Mouse (Mus musculus): ENCODE data around the gene BC030867.

The BC030867 gene

DNA sequence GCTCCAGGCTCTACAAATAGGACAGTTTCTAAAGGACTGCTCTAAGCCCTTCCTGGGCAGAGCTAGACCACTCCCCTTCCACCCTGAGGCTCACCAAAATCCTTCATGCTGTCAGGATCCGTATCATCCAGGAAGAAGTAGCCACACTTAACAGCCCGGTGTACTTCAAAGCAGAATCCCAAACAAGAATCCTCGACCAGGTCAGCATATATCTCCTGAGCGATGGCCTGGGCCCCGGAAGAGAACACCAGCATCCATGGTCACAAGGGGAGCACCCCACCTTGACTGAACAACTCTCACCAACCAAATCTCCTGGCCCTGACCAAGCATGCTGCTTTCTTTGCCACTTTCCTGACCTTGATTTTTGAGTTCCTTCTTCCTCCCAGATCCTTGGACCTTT is 45.7 kb downstream of the BC030867 start:
- no peak for DNase-seq

- DNase-seq, result no peak
These were observed 46.4 kb downstream of the BC030867 start for GRCm38 (mm10) chr11:102294887-102295597.

DNA sequence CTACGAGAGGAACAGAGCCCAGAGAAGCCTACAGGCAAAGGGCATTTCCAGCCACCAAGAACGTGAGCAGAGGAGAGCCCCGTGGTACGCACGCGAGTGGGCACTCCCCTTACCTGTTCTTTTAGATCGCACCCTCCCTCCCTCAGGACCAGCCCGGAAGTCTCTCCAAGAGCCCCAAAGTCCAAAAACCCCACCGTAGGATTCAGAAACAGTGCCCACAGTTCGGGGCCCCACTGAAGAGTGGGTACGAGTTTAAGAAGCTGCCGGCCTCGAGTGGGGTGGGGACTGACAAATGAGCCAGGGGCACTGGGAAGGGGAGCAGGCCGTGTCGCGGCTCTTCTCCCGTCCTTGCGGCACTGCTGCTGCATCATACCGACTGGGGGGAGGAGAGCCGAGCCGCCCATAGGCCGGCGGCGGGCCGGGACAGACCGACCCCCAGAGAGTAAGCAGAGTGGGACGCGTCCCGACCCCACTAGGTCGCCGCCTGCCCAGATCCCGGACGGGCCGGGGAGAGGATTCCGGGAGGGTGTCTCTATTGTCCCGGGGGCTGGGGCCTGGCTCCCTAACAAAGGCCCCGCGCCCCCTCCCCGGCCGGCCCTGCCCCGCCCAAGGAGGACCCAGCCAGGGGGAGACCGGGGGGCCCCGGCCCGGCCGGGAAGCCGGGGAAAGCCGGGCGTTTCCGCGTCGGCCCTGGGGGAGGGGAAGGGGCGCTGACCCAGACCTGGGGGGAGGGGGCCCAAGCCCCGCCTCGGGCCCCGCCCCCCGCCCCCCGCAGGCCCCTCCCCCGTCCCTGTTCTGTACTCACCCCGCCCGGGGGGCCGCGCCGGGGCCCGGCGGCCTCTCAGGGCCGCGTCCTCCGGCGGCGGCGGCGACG is 47.2 kb downstream of the BC030867 start:
- DNase-seq, result peak; percentile 39 to 80

DNA sequence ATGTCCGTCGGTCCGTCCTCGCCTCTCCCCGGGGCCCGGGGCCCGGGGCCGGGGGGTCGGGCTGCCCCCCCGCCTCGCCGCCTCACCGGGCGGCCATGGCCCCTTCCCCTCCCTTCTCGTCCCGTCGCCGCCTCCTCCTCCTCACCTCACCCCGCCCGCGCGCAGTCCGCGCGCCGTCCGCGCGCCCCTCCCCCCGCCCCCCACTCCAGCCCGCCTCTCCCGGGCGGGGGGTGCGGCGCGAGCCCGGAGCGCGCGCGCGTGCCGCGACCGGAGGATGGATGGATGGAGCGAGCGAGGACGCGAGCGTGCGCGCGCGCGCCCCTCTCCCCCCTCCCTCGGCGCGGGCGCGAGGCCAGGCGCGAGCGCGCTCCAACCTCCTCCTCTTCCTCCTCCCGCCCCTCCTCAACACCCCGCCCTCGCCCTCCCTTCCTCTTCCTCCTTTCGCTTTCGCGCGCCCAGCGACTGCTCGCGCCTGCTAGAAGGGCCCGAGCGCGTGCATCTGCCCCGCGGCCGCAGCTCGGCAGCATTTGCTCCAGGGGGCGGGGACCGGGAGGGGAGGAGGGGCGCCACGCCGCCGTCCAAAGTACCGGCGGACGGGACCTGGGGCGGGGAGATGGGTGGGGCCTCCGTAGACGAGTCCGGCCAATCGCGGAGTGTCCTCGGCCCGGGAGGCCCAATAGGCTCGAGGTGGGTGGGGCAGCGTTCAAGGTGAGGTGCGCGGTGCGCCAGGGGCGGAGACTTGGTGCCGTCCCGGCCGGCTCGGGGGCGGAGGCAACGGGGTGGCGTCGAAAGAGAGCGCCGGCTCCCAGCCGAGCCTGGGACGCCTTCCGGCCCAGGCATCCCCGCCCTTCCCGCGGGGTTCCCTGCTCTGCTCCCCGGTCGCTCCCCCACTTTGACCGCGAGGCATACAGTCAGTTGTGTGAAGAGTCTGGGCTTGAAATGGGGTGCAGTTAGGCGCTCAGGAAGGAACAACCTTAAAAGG is 48.1 kb downstream of the BC030867 start, which contains the start of gene Atxn7l3:
Gene Atxn7l3, minus strand, starts transcription at position 141 of the 982 bp plus-strand sequence.
- peak; percentile 99 for DNase-seq

GRCm38 (mm10) chr11:102297577-102298556 is 49.2 kb downstream of the BC030867 start:
- DNase-seq, result no peak

DNA sequence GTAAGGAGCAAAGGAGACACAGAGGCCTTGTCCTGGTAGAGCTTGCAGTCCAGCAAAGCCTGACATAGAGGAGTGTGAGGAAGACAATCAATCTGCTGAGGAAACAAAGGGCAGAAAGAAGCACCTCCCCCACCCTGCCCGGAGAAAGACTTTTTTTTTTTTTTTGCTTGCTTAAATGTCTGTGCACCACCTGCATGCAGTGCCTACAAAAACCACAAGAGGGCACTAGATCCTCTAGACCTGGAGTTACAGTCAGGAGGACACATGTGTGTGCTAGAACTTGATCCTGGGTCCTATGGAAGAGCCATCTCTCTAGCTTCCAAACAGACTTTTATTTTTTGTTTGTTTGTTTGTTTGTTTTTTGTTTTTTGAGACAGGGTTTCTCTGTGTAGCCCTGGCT is 51.2 kb downstream of the BC030867 start:
- peak; percentile 59 to 82 for DNase-seq

DNA sequence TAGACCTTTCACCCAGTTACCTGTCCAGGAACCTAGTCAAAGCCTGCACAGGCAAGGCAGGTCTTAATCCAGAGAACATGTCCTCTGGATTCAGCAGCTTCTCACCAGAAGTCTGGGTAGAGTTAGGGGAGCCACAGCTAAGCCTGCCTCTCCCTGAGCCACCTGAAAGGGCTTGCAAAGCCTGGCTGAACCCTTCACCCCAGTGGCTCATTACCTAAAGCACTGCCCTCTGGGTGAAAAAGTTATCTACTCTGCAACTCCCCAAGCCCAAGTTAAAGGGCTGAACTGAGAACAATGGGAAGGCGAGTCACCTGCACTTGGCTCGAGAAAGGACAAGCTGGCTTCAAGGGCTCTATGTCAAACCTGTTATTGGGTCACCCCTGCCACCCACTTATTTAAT is 55.5 kb downstream of the BC030867 start:
- DNase-seq, result no peak

GRCm38 (mm10) chr11:102305359-102305758 is 56.7 kb downstream of the BC030867 start:
- no peak for DNase-seq

DNA sequence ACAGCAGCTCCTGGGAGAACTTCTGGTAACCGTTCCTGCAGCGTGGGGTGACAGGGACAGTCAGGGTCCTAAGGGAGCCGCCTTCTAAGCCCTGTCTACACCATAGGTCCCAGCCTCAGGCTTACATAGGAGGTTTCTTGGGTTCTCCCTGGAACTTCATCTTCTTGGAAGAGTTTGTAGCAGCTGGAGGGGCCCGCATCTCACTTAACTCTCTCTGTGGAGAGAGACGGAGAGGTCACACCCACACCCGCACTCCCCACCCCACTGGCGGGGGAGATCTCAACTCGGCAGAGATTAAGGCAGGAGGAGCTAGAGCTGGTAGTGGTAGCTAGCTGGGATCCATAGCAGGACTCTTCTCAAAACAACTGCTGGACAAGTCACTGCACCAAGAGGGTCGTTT is 59.4 kb downstream of the BC030867 start:
- no peak for DNase-seq

DNA sequence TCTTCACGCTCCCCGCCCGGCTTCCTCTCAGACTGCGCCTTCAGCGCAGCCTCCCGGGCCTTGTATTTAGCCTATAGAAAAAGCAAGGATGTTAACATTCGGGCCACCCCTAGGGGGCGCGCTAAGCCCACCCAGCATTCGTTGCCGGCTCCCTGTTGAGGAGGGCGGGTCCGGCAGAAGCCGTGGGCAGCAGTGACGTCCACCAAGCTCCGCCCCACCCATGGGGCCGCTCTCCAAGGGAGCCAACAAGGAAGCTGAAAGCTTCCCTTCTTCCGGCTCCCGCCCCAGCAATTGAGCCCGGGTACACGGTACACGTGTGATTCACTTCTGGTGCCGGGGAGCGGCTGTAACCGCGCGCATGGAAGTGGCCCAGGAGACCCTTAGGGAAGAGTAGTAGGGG is 60.3 kb downstream of the BC030867 start:
- peak; percentile 98 to 99 for DNase-seq

DNA sequence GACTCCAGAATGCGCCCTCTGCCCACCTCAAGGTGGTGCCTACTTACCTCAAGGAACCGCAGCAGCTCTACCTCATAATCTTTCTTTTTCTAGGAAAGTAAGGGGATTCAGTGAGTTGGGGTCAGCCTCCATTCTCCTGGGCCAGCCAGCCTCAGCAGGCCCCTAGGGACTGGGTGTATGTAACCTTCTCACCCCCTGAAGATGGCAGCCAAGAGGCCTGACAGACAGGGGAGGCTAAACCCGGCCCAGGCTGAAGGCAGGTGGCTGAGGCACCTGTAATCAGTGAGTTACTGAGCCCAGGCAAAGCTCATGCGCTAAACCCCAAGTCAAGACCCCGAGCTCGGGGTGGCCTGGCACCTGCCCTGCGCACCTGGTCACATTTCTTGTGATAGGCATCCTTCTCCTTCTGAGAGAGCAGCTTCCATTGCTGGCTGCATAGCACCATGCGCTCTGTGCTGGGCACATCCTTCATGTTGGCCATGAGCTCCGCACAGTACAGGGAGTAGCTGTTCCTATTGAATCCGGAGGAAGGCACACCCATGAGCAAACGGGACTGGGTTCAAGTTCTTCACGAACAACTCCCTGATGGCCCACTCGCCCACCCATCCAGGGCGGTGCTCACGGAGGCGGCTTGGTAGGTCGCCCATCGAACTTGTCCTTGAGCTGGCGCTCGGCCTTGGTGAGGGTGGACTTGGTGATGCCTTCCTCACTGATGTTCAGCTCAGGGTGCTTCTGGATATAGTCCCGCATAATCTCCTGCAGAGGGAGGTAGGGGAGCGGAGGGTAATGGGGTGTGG is 61.3 kb downstream of the BC030867 start:
- DNase-seq, result no peak

- DNase-seq, result peak in 1 of 2 experiments; percentile 52
These were observed 62.4 kb downstream of the BC030867 start for GRCm38 (mm10) chr11:102310768-102311695.

DNA sequence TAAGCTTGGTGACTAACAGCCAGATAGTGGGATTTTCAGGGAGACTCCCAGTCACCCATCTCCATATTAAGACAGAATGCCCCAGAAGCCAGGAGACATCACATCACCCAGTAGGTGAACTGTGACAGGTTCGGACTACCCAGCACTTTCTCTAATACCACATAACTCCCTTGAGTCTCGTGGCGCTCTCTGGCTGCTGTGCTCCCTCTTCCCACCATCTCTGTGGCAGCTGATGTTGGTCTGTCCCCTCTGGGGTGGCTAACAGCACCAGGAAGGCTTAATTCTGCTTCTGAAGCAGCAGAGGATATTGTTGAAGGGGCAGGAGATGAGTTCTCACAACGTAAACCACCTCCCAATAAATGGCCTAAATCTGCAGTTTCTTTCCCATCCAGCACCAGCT is 63.3 kb downstream of the BC030867 start:
- DNase-seq, result no peak

DNA sequence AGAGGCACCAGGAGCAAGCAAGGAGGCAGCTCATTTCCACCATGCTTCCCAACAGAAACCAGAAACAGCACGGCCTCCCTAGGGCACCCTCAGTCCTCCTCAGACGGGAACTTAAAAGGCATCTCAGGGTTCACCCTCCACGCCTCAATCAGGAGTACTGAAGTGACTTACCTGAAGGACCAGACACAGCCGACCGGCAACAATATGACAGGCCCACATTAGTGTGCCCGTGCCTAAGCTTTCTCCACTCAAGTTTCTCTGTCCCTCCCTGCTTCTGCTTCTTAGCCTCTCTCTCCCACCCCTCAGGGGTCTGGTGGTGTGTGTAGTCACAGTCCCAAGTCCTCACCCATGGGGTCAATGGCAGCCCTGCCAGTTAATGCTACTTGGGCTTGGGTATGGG is 63.9 kb downstream of the BC030867 start:
- no peak for DNase-seq

DNA sequence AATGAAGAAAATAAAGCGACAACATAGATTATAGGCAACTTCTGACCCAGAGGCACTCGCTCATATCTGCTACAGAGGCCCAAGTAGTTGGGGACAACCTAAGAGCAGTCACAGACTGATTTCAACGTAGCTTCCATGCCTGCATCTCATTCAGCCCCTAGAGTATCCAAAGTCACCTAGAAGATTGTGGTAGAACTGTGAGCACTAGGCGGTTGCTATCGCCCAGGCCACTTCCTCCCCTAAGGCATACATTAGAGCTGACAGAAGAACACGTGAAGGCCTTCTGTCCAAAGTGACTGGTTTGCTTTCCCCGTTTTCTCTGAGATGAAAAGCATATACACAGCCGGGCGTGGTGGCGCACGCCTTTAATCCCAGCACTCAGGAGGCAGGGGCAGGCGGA is 65.6 kb downstream of the BC030867 start:
- no peak for DNase-seq
